Mouse (Mus musculus) myocyte (in vitro differentiated cells): ENCODE measurements at regions not wholly inside any gene's neighbourhood (a gene's known extent, or its start where the extent isn't known, plus 50 kb on each side); places are given as distances from the start of the nearest gene placed in this dataset.

Source experiments
- E2F4 ChIP-seq: IDR thresholded peaks from one replicate; pipeline ENCODE4 v1.6.1; 2011; ENCODE audit warnings: mild to moderate bottlenecking, control low read depth, moderate library complexity; ENCODE audit not compliant: insufficient read depth
- MAX ChIP-seq: IDR thresholded peaks from one replicate; pipeline ENCODE4 v1.6.1; 2011; ENCODE audit warnings: low read depth, mild to moderate bottlenecking, control low read depth
- MYOD1 ChIP-seq, 3 experiments: IDR thresholded peaks; one replicate each; pipeline ENCODE4 v1.6.1; 2011; ENCODE audit warnings: control low read depth in 2 of 3, low read depth in 2 of 3, mild to moderate bottlenecking in 2 of 3, moderate library complexity in 1 of 3; ENCODE audit not compliant: insufficient read length in 2 of 3, control insufficient read depth in 1 of 3
- MYOG ChIP-seq, 3 experiments: IDR thresholded peaks; one replicate each; pipeline ENCODE4 v1.6.1; 2011; ENCODE audit warnings: control low read depth in 2 of 3, low read depth in 2 of 3, mild to moderate bottlenecking in 2 of 3; ENCODE audit not compliant: insufficient read length in 2 of 3, control insufficient read depth in 1 of 3, insufficient read depth in 1 of 3
- POLR2A ChIP-seq: IDR thresholded peaks from one replicate; pipeline ENCODE4 v1.6.1; 2011; ENCODE audit warnings: low read depth, mild to moderate bottlenecking, control low read depth, moderate library complexity; ENCODE audit not compliant: insufficient read length
- USF1 ChIP-seq: IDR thresholded peaks from one replicate; pipeline ENCODE4 v1.6.1; 2011; ENCODE audit warnings: low read depth, mild to moderate bottlenecking, control low read depth, moderate library complexity

GRCm38 (mm10) chr9:116343086-116343481 lies 167.9 kb upstream of the Tgfbr2 start:
- no peak for TF ChIP-seq MAX
- TF ChIP-seq MYOG (IDR thresholded peaks at IDR 0.05; ENCODE audit: control insufficient read depth in 1 of 3, insufficient read depth in 1 of 3, insufficient read length in 2 of 3, low read depth in 2 of 3), result no peak
- TF ChIP-seq E2F4, result no peak
- no peak for TF ChIP-seq POLR2A
- no peak for TF ChIP-seq USF1
- no peak for TF ChIP-seq MYOD1 (IDR thresholded peaks at IDR 0.05; ENCODE audit: control insufficient read depth in 1 of 3, insufficient read length in 2 of 3, low read depth in 2 of 3)
